Mouse (Mus musculus) G1E-ER4 (cell line): Measurements from ENCODE around the gene Rin3. TPM values are rescaled to one million over a fixed set of nuclear protein-coding genes. Genes with fewer than 3 reads are reported as not detected.

ENCODE experiments used
- GATA1 ChIP-seq: IDR thresholded peaks from one replicate; pipeline ENCODE4 v1.8.0; 2012; ENCODE audit warnings: low read length, inconsistent platforms
- polyA plus RNA-seq: library from polyadenylated mRNA; stranded (reverse); fragments of >175 nt; gene quantifications from 2 replicates; pipeline ENCODE4 v1.2.3, GENCODE M21; 2012

Rin3 gene
- polyA plus RNA-seq, 1 experiment = 0.03 TPM

- no peak for TF ChIP-seq GATA1
Measured at GRCm38 (mm10) chr12:102340471-102340870, 57.6 kb downstream of the Rin3 start.

- no peak for TF ChIP-seq GATA1
Measured at GRCm38 (mm10) chr12:102342147-102342546, 59.3 kb downstream of the Rin3 start.

DNA sequence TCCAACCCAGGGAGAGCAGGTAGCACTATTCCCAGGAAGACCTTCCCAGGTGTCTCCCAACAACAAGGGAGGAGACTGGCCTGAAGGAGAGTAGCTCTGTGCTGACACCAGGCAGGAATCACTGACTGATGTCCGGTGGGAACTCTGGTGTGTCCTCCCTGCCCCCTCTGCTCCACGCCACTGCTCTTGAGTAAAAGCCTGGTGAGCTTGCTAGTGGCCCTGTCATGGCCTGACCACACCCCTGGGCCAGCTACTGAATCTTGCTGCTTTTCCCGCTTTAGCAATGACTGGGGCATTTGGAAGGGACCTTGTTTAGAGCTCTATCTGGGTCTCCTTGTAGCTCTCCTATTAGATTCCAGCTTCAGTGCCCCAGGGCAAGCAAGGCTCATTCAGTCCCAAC is 59.8 kb downstream of the Rin3 start:
- no peak for TF ChIP-seq GATA1

DNA sequence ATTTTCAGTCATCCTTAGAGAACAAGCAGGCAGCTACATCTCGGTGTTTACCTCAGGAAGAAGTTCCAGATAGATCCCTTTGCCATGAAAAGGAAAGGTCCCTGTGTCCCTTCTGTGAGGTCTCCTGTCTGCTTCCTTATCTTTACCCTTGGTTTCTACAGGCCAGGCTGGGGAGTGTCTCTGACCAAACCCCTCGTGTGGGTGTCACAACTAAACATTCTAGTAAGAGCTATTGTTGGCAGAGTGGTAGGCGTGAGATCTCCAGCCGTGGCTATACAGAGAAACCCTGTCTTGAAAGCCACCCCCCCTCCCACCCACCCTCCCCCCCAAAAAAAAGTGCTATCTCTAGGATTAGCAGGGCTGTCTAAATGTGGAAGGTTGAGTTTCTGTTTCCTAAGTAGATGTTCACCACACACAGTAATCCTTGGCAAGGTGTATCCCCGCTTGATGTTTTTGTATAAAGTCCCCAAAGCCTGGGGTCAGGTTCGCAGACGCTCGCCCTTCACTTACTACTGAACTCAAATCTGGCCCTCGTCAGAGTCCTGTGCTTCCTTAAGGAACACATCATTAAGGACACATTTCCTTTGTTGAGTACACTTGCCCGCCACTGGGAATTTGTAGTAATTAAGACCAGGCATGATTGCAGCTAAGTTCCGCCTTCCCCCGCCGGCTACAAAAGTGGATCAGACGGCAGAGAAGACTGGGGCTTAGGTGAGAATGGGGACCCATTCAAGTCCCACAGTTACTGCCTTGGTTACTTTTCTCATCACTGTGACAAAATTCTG is 62.4 kb downstream of the Rin3 start:
- TF ChIP-seq GATA1 = no peak

- no peak for TF ChIP-seq GATA1
Measured at GRCm38 (mm10) chr12:102346507-102346906, 63.7 kb downstream of the Rin3 start.

DNA sequence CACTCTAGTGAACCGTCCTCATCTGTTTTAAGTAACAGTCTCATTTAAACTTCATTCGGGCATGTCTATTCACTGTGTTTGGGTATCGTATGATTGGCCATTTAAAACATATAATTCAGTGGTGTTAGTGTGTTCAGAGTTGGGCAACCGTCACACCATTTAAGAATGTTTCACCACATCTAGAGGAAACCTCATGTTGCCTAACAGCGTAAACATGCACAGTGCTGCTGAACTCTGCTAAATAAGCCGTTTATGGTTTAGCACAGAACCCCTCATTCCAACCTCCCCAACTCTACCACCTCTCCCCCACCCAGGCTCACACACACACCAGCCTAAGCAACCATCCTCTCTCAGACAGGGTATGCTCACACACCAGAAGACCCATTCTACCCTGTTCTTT is 65.6 kb downstream of the Rin3 start:
- TF ChIP-seq GATA1 = no peak

DNA sequence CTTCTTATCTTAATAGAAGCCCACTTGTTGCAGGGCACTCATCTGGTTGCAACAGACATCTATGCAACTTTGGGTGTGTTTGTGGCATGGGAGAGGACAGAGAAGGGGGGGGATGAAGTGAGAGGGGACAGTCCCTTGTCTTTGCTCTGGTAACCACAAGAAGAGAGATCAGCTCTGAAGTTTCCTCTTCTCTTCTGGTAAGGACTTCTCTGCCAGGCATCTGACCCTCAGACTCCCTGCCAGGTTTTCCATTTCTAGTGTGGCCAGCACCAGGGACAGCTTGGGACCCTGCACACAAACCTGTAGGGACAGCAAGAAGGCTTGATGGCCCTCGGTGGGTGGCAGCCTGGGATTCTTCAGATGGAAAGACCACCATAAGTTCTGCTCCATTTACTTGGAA is 68.1 kb downstream of the Rin3 start:
- no peak for TF ChIP-seq GATA1

- TF ChIP-seq GATA1 = no peak
Measured at GRCm38 (mm10) chr12:102354126-102354984, 71.5 kb downstream of the Rin3 start.

GRCm38 (mm10) chr12:102355784-102356183 is 72.9 kb downstream of the Rin3 start:
- TF ChIP-seq GATA1 = no peak

- no peak for TF ChIP-seq GATA1
Measured at GRCm38 (mm10) chr12:102356781-102357180, 73.9 kb downstream of the Rin3 start.

- TF ChIP-seq GATA1 = no peak
Measured at GRCm38 (mm10) chr12:102359390-102359789, 76.5 kb downstream of the Rin3 start.

GRCm38 (mm10) chr12:102361189-102362161 is 78.6 kb downstream of the Rin3 start:
- no peak for TF ChIP-seq GATA1

- no peak for TF ChIP-seq GATA1
Measured at GRCm38 (mm10) chr12:102365016-102365415, 82.2 kb downstream of the Rin3 start.

DNA sequence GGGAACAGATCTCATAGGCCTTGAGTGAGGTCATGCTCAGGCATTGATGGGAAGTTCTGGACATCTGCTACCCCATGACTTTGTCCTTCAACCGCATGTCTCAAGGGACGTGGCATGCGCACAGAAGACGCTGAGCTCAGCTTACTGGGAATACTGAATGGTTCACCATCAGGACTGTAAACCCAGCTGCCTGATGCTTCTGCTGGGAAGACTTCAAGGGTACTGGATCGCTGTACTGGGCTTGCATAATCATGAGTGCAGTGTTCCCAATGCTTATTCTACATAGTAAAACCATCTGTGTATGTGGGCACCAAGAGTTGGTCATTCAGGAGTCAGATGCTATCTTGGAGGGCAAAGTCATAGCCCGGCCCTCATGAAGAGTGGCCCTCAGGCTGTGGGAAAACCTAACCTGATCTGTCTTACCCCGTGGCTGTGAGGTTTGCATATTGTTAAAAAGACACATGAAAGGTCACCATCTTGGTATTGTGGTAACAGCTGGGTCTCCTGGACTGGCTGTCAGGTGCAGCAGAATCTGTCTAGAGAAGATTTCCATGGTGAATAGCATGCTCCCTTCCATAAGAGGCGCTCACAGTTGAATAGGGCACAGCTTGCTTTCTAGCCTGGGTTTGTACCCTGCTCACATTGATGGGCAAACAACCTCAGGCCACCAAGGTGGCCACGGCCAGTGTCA is 83.4 kb downstream of the Rin3 start:
- no peak for TF ChIP-seq GATA1

- no peak for TF ChIP-seq GATA1
Measured at GRCm38 (mm10) chr12:102367075-102367474, 84.2 kb downstream of the Rin3 start.

- TF ChIP-seq GATA1 = no peak
Measured at GRCm38 (mm10) chr12:102368066-102368465, 85.2 kb downstream of the Rin3 start.
